Mouse (Mus musculus) retina, adult 2 months (tissue): ENCODE data around the gene Olfr473.
"Not testable (repeated sequence)": the region's sequence is repeated elsewhere in the genome, so short reads cannot be mapped to it uniquely, and the experiment has no call there.

Experiments
- DNase-seq: peaks from one replicate; pipeline ENCODE4 v3.0.0-alpha.2; 2012; ENCODE audit warnings: low read depth, low spot score

The Olfr473 gene

GRCm38 (mm10) chr7:107930146-107930545 is at the start of gene Olfr473:
Gene Olfr473 (plus strand): TSS chr7:107930446.
- no peak for DNase-seq

- DNase-seq, result no peak
These were observed 32.6 kb upstream of the Olfr473 start, which contains the start of gene Olfr472 for GRCm38 (mm10) chr7:107897602-107898001. Gene Olfr472 (plus strand): TSS chr7:107897902.

DNA sequence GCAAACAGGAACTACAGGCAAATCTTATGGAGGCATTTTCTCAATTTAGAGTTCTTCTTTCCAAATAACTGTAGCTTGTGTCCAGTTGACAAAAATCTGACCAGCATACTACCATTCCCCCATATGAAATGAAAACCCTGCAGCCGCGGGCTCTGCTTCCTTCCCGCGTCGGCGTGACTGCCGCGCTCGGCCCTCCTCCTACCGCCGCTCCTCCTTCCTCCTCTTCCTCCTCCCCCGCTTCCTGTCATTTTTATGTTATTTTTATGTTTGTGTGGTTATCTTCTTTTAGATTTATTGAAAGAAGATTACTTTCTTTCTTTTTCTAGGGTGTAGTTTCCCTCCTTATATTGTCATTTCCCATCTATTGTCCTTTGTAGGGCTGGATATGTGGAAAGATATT is 22.3 kb downstream of the Olfr473 start:
- not testable (repeated sequence) for DNase-seq

DNA sequence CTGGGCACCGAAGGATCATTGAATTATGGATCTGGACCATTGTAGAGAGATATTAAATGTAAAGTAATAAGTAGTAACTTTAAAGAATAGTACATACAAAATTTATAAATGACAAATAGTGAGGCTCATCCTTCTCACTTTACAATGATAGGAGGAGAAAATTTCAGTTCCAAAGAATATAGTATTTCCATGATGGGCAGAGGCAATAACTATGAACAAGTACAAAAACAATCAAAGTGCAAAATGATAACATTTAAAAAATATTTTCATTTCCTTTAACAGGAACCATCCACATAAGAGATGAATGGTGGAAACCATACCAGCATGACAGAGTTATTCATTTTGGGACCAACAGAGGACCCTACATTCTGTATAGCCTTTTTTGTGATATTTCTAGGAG is 24.1 kb downstream of the Olfr473 start, which contains the start of gene Olfr474:
Olfr474 (plus strand) TSS at position 301 of the 400 bp plus-strand sequence.
- no peak for DNase-seq

DNA sequence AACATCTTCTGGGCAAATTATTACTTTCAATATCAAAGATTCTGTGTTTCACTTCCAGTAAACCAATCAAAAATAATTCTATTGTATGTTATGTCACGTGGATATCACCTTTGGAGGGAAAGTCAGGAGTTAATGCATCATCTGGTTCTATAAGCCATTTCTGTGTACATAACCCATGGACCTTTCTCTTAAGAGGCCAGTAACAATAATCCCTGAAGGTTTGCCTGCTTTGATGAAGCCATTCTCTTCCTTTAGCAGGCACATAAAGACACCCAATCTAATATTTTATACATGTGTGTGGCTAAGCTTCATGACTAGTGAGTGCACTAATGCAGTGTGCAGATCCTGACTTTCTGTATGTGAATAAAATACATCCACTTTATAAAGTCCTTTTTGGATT is 34.3 kb downstream of the Olfr473 start, which contains the start of gene Olfr476:
Olfr476 (plus strand) TSS at position 301 of the 400 bp plus-strand sequence.
- no peak for DNase-seq
